Mouse (Mus musculus): Measurements from ENCODE around the gene Rab3a. TPM values are rescaled to one million over a fixed set of nuclear protein-coding genes. Genes with fewer than 3 reads are reported as not detected.

The Rab3a gene
- polyA plus RNA-seq, 1 experiment from 2014 or later, result 11.2 TPM

DNA sequence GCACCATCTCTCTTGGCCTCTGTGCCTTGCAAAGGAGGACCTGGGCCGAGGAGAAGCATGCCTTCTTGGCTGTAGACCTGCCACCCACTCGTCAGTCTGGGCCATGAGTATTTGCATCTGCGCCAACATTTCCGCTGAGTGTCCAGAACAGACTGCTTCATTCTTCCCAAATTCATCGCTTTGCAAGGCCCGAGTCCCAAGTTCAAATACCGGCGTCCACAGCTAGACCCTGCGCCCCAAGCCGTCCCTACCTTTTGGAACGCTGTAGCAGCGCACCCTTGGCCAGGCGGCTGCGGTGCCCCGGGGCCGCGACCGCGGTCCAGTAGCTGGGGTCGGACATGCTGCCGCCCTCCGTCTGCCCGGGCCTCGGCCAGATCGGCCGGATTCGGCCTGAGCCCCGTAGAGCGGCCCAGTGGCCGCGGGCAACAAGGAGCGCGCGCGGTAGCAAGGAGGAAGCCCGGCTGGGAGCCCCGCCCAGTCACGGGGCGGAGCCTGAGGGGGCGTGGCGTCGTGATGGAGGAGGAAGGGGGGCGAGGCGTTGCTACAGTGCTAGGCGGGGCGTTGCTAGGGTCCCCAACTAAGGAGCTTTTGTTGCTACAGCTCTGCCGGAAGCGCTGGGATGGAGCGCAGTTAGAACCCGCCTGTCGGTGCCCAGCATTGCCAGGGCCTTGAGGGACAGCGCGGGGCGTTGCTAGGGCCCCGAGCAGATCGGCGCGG, 37.7 kb downstream of the Rab3a start:
- WGBS, result 5% methylated on average over 58 of the region's 58 CpGs
- Histone ChIP-seq H3K27me3 (ENCODE audit: insufficient read depth, poor library complexity, severe bottlenecking) (peaks cover 61% of the 10 kb centered on the region), H3K9me3 (no peaks in the 10 kb centered on the region), H3K36me3 (0 out of 2 replicates have a peak, but pooled peaks cover 2% of the 10 kb centered on the region), H3K4me1 (peaks cover 63% of the 10 kb centered on the region), H3K4me3 (peak overlapping the region; percentile 77), H3K27ac (peak overlapping the region; percentile 92)
- DNase-seq (ENCODE audit: low spot score), result peak; percentile 98

GRCm38 (mm10) chr8:70792700-70793099, 38.2 kb downstream of the Rab3a start:
- peak; percentile 89 for DNase-seq (ENCODE audit: low spot score)
- under 1% methylated on average over 20 of the region's 20 CpGs for WGBS
- Histone ChIP-seq H3K36me3 (0 out of 2 replicates have a peak, but pooled peaks cover 2% of the 10 kb centered on the region), H3K27me3 (ENCODE audit: insufficient read depth, poor library complexity, severe bottlenecking) (peaks cover 63% of the 10 kb centered on the region), H3K9me3 (no peaks in the 10 kb centered on the region), H3K4me3 (peak overlapping the region; percentile 77), H3K4me1 (peaks cover 63% of the 10 kb centered on the region), H3K27ac (peak overlapping the region; percentile 92)

- Histone ChIP-seq H3K4me3 (no peak overlapping the region), H3K9me3 (no peaks in the 10 kb centered on the region), H3K27ac (no peak overlapping the region), H3K4me1 (peaks cover 54% of the 10 kb centered on the region), H3K36me3 (no peaks in the 10 kb centered on the region), H3K27me3 (ENCODE audit: insufficient read depth, poor library complexity, severe bottlenecking) (peaks cover 75% of the 10 kb centered on the region)
- DNase-seq (ENCODE audit: low spot score), result no peak
- WGBS, result 88% methylated on average over 2 of the region's 2 CpGs
Observed at GRCm38 (mm10) chr8:70794215-70794614, 39.7 kb downstream of the Rab3a start.

DNA sequence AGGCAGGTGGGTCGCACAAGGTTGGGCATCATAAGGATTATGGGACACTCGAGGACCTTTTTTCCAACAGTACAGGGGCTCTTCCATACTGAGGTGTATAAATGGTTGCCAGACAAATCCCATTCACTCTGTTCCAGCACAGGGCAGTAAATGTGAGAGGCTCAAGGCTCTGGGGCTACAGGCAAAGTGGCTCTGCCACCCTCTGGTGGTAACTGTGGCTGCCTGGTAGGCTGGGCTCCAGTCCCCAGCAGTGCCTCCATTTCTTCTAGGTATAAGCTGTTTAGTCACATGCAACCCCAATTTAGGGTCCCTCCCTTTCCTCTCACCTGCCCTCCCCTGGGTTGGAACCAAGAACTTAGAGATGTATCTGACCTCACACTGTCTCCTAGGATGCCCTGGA, 40.9 kb downstream of the Rab3a start:
- no peak for DNase-seq (ENCODE audit: low spot score)
- 79% methylated on average over 2 of the region's 2 CpGs for WGBS
- H3K36me3 ChIP-seq, result no peaks in the 10 kb centered on the region

GRCm38 (mm10) chr8:70796403-70797080, 42.1 kb downstream of the Rab3a start:
- no peak for DNase-seq (ENCODE audit: low spot score)
- peak overlapping the region; percentile 68 for H3K4me3 ChIP-seq
- H3K4me1 ChIP-seq, result peaks cover 36% of the 10 kb centered on the region
- 1% methylated on average over 54 of the region's 54 CpGs for WGBS
- no peaks in the 10 kb centered on the region for H3K9me3 ChIP-seq
- H3K27me3 ChIP-seq (ENCODE audit: insufficient read depth, poor library complexity, severe bottlenecking), result peaks cover 81% of the 10 kb centered on the region
- peak overlapping the region; percentile 86 for H3K27ac ChIP-seq
- H3K36me3 ChIP-seq, result no peaks in the 10 kb centered on the region

More for the DNA sequence above, 40.9 kb downstream of the Rab3a start:
- Histone ChIP-seq H3K27me3 (ENCODE audit: insufficient read depth, poor library complexity, severe bottlenecking) (peaks cover 78% of the 10 kb centered on the region), H3K4me3 (no peak overlapping the region), H3K4me1 (peaks cover 47% of the 10 kb centered on the region), H3K9me3 (no peaks in the 10 kb centered on the region), H3K27ac (no peak overlapping the region)

- H3K36me3 ChIP-seq, result no peaks in the 10 kb centered on the region
- peak overlapping the region; percentile 86 for H3K27ac ChIP-seq
- peaks cover 29% of the 10 kb centered on the region for H3K4me1 ChIP-seq
- WGBS, result under 1% methylated on average over 56 of the region's 57 CpGs
- peak overlapping the region; percentile 68 for H3K4me3 ChIP-seq
- DNase-seq (ENCODE audit: low spot score), result peak; percentile 97
- H3K27me3 ChIP-seq (ENCODE audit: insufficient read depth, poor library complexity, severe bottlenecking), result peaks cover 89% of the 10 kb centered on the region
- no peaks in the 10 kb centered on the region for H3K9me3 ChIP-seq
Observed at GRCm38 (mm10) chr8:70797081-70798070, 42.9 kb downstream of the Rab3a start.

GRCm38 (mm10) chr8:70798281-70798680, 43.8 kb downstream of the Rab3a start:
- 12% methylated on average over 15 of the region's 15 CpGs for WGBS
- Histone ChIP-seq H3K9me3 (no peaks in the 10 kb centered on the region), H3K4me1 (peaks cover 20% of the 10 kb centered on the region), H3K4me3 (peak overlapping the region; percentile 68), H3K36me3 (no peaks in the 10 kb centered on the region), H3K27me3 (ENCODE audit: insufficient read depth, poor library complexity, severe bottlenecking) (peaks cover 92% of the 10 kb centered on the region), H3K27ac (no peak overlapping the region)
- no peak for DNase-seq (ENCODE audit: low spot score)

GRCm38 (mm10) chr8:70800648-70801047, 46.2 kb downstream of the Rab3a start:
- H3K36me3 ChIP-seq, result no peaks in the 10 kb centered on the region
- WGBS, result 36% methylated on average over 10 of the region's 10 CpGs
- no peaks in the 10 kb centered on the region for H3K9me3 ChIP-seq
- no peak overlapping the region for H3K27ac ChIP-seq
- DNase-seq (ENCODE audit: low spot score), result no peak
- H3K27me3 ChIP-seq (ENCODE audit: insufficient read depth, poor library complexity, severe bottlenecking), result peaks cover 88% of the 10 kb centered on the region
- peaks cover 35% of the 10 kb centered on the region for H3K4me1 ChIP-seq
- no peak overlapping the region for H3K4me3 ChIP-seq

- H3K36me3 ChIP-seq, result no peaks in the 10 kb centered on the region
- WGBS, result 32% methylated on average over 15 of the region's 15 CpGs
- peak overlapping the region; percentile 3; the same call in 1 of the 2 replicates for H3K27ac ChIP-seq
- no peak overlapping the region for H3K4me3 ChIP-seq
- H3K4me1 ChIP-seq, result peaks cover 35% of the 10 kb centered on the region
- DNase-seq (ENCODE audit: low spot score), result no peak
- peaks cover 88% of the 10 kb centered on the region for H3K27me3 ChIP-seq (ENCODE audit: insufficient read depth, poor library complexity, severe bottlenecking)
- no peaks in the 10 kb centered on the region for H3K9me3 ChIP-seq
Observed at GRCm38 (mm10) chr8:70801156-70801555, 46.7 kb downstream of the Rab3a start.

DNA sequence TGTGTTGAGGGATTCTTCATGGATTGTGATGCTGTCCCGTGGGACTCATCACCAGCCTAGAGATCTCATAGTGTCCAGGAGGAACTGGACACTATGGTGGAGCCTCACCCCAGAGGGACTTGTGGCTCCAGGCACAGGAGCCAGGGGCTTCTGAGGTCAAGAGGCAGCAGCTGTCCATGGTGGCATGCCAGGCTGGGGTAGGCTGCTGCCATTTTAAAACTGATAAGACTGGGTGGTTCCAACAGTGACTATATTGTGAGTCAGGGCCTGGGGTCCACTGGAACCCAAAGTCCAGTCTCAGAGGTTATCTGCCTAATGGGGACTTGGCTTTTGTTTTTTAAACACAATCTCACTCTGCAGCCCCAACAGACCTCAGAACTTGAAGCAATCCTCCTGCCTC, 47.4 kb downstream of the Rab3a start:
- no peaks in the 10 kb centered on the region for H3K9me3 ChIP-seq
- H3K4me3 ChIP-seq, result no peak overlapping the region
- H3K36me3 ChIP-seq, result no peaks in the 10 kb centered on the region
- 81% methylated on average over 1 of the region's 1 CpGs for WGBS
- no peak overlapping the region for H3K27ac ChIP-seq
- no peak for DNase-seq (ENCODE audit: low spot score)
- H3K27me3 ChIP-seq (ENCODE audit: insufficient read depth, poor library complexity, severe bottlenecking), result peaks cover 88% of the 10 kb centered on the region
- H3K4me1 ChIP-seq, result peaks cover 30% of the 10 kb centered on the region

DNA sequence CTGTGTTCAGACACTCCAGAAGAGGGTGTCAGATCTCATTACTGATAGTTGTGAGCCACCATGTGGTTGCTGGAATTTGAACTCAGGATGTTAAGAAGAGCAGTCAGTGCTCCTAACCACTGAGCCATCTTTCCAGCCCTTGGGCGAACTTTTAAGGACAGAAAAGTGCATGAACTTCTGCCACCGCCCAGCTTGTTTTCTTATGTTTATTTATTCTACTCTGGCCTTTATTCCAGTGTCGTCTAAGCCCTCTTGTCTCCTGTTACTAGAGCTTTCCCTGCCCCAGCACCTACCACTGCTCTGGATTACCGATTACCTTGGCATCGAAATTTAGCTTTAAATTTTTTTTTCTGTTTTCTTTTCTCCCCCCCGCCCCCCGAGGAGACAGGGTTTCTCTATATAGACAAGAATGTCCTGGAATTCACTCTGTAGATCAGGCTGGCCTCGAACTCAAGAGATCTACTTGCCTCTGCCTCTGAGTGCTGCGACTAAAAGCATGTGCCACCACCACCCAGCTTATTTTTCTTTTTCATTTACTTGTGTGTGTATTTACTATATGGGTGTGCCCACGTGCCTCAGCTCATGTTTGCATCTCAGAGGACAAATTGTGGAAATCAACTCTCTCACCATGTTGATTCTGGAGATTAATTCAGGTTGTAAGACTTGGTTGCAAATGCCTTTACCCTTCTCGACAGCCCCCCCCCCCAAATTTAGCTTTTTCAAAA, 48.5 kb downstream of the Rab3a start:
- 64% methylated on average over 11 of the region's 11 CpGs for WGBS
- peaks cover 91% of the 10 kb centered on the region for H3K27me3 ChIP-seq (ENCODE audit: insufficient read depth, poor library complexity, severe bottlenecking)

More for the DNA sequence above, 48.5 kb downstream of the Rab3a start:
- H3K9me3 ChIP-seq, result no peaks in the 10 kb centered on the region
- peaks cover 19% of the 10 kb centered on the region for H3K4me1 ChIP-seq
- no peaks in the 10 kb centered on the region for H3K36me3 ChIP-seq
- H3K27ac ChIP-seq, result no peak overlapping the region
- no peak overlapping the region for H3K4me3 ChIP-seq
- DNase-seq (ENCODE audit: low spot score), result no peak

All from heart, embryonic 10.5 days (tissue).